Comparison of ENCODE assay signal across 24 mouse cellular contexts in genomic region chr4:63582580-63582979, GRCm38 (mm10). TPM values are rescaled to one million over a fixed set of nuclear protein-coding genes. Genes with fewer than 3 reads are reported as not detected.
DNase-seq lines count a peak whose midpoint lies in the region; ATAC-seq lines count a peak whose summit lies in the region.
"Had no signal": no experiment of that assay in that cellular context is flagged by ENCODE, and none has a peak within 500 bp of the region (broad histone marks: within the 10 kb centered on the region; RNA-seq: fewer than 3 reads in every experiment).

No protein-coding gene starts in this region.

- peak; percentile 36 for DNase-seq in midbrain, embryonic 10.5 days (ENCODE audit: low spot score)
- DNase-seq in midbrain, embryonic 14.5 days = no peak
- peak; percentile 48 for DNase-seq in embryo, embryonic 9.5 days (ENCODE audit: extremely low spot score)
- peak; percentile 93 for DNase-seq in forelimb bud, embryonic 11.5 days (ENCODE audit: low read depth, low spot score)
- DNase-seq in mesoderm, embryonic 11.5 days (ENCODE audit: low read depth, low spot score) = peak; percentile 88
- no peak for DNase-seq in thymus, postnatal 14 days
- no peak for DNase-seq in adipocyte (ENCODE audit: low spot score)
- DNase-seq: adrenal gland, adult 2 months; cerebellum, postnatal 10 days; kidney, adult 9 months; kidney, postnatal 4 days; lung, adult 2 months; thymus, postnatal 36 days had no signal

- H3K4me2 ChIP-seq in midbrain, embryonic 14.5 days (ENCODE audit: low read length) = no peak overlapping the region
- H3K4me2 ChIP-seq in kidney, embryonic 16.5 days (replicated peaks; ENCODE audit: low read depth, low read length) = no peak overlapping the region
- H3K4me2 ChIP-seq: forebrain, embryonic 15.5 days; hindbrain, embryonic 12.5 days; intestine, embryonic 15.5 days; liver, embryonic 12.5 days had no signal

- peak overlapping the region; percentile 38; the same call in 1 of the 2 replicates for H3K27ac ChIP-seq in midbrain, embryonic 10.5 days (replicated peaks)
- H3K27ac ChIP-seq in midbrain, embryonic 14.5 days (replicated peaks; ENCODE audit: low read depth, low read length) = no peak overlapping the region
- no peak overlapping the region for H3K27ac ChIP-seq in kidney, embryonic 16.5 days (ENCODE audit: low read length)
- H3K27ac ChIP-seq: forebrain, embryonic 15.5 days; heart, embryonic 10.5 days; hindbrain, embryonic 12.5 days; intestine, embryonic 15.5 days; liver, embryonic 12.5 days had no signal

- no peak overlapping the region for H3K4me3 ChIP-seq in midbrain, embryonic 10.5 days
- no peak overlapping the region for H3K4me3 ChIP-seq in midbrain, embryonic 14.5 days (replicated peaks; ENCODE audit: low read depth, low read length)
- H3K4me3 ChIP-seq in kidney, embryonic 16.5 days (ENCODE audit: low read length) = no peak overlapping the region
- H3K4me3 ChIP-seq: forebrain, embryonic 15.5 days; heart, embryonic 10.5 days; hindbrain, embryonic 12.5 days; intestine, embryonic 15.5 days; liver, embryonic 12.5 days; megakaryocyte, embryonic 14.5 days had no signal

- peaks cover 6% of the 10 kb centered on the region for H3K9me3 ChIP-seq in midbrain, embryonic 10.5 days (replicated peaks)
- H3K9me3 ChIP-seq in midbrain, embryonic 14.5 days (ENCODE audit: control insufficient read depth, low read length) = no peaks in the 10 kb centered on the region
- H3K9me3 ChIP-seq in kidney, embryonic 16.5 days (ENCODE audit: low read length) = peaks cover 3% of the 10 kb centered on the region; the same call in 1 of the 2 replicates
- H3K9me3 ChIP-seq: forebrain, embryonic 15.5 days; intestine, embryonic 15.5 days had no signal

- H3K9ac ChIP-seq in midbrain, embryonic 14.5 days (replicated peaks; ENCODE audit: low read length) = no peak overlapping the region
- no peak overlapping the region for H3K9ac ChIP-seq in kidney, embryonic 16.5 days (replicated peaks; ENCODE audit: low read length)
- H3K9ac ChIP-seq: forebrain, embryonic 15.5 days; hindbrain, embryonic 12.5 days; intestine, embryonic 15.5 days; liver, embryonic 12.5 days had no signal

- peaks cover 17% of the 10 kb centered on the region for H3K4me1 ChIP-seq in midbrain, embryonic 10.5 days
- H3K4me1 ChIP-seq in midbrain, embryonic 14.5 days (ENCODE audit: control insufficient read depth, insufficient read depth, low read length) = 0 out of 2 replicates have a peak, but pooled peaks cover 3% of the 10 kb centered on the region
- peaks cover 3% of the 10 kb centered on the region; the same call in 1 of the 2 replicates for H3K4me1 ChIP-seq in kidney, embryonic 16.5 days (ENCODE audit: insufficient read depth, low read length)
- H3K4me1 ChIP-seq: liver, embryonic 12.5 days; megakaryocyte, embryonic 14.5 days had no signal

- H3K27me3 ChIP-seq in midbrain, embryonic 10.5 days (ENCODE audit: low read depth, poor library complexity, severe bottlenecking) = no peaks in the 10 kb centered on the region
- H3K27me3 ChIP-seq in midbrain, embryonic 14.5 days (ENCODE audit: control insufficient read depth, insufficient read depth, low read length) = no peaks in the 10 kb centered on the region
- no peaks in the 10 kb centered on the region for H3K27me3 ChIP-seq in kidney, embryonic 16.5 days (ENCODE audit: insufficient read depth, low read length)
- H3K27me3 ChIP-seq: forebrain, embryonic 15.5 days; hindbrain, embryonic 12.5 days; intestine, embryonic 15.5 days; liver, embryonic 12.5 days; megakaryocyte, embryonic 14.5 days had no signal

- ATAC-seq in midbrain, embryonic 14.5 days (ENCODE audit: low FRiP score, low TSS enrichment) = no peak
- no peak for ATAC-seq in kidney, embryonic 16.5 days (ENCODE audit: low FRiP score, low TSS enrichment)
- ATAC-seq: forebrain, embryonic 15.5 days; intestine, embryonic 15.5 days; liver, embryonic 12.5 days had no signal

- 64% methylated on average over 5 of the region's 5 CpGs for WGBS in midbrain, embryonic 10.5 days
- 67% methylated on average over 5 of the region's 5 CpGs for WGBS in midbrain, embryonic 14.5 days
- 76% methylated on average over 5 of the region's 5 CpGs for WGBS in kidney, embryonic 16.5 days

- H3K36me3 ChIP-seq in midbrain, embryonic 10.5 days = peaks cover 20% of the 10 kb centered on the region
- H3K36me3 ChIP-seq in midbrain, embryonic 14.5 days (ENCODE audit: control insufficient read depth, insufficient read depth, low read length) = no peaks in the 10 kb centered on the region
- 0 out of 2 replicates have a peak, but pooled peaks cover 3% of the 10 kb centered on the region for H3K36me3 ChIP-seq in kidney, embryonic 16.5 days (ENCODE audit: insufficient read depth, low read length)
- H3K36me3 ChIP-seq: forebrain, embryonic 15.5 days; hindbrain, embryonic 12.5 days had no signal

RNA-seq across cellular contexts. Expression of gene Gm11213, which starts 22.5 kb away (rescaled TPM):
- not detected in 2 replicates for polyA plus RNA-seq in midbrain, embryonic 10.5 days (2016; fragmentation: Nextera tagmentation; extraction: Ambion mirVana)
- not detected in 2 replicates for polyA plus RNA-seq in midbrain, embryonic 14.5 days (2014; fragmentation: Nextera tagmentation; extraction: Ambion mirVana)
- not detected in 2 replicates for polyA plus RNA-seq in kidney, embryonic 16.5 days (2015; fragmentation: Nextera tagmentation; extraction: Ambion mirVana)
- polyA plus RNA-seq: adrenal gland, adult 2 months; C2C12; forebrain, embryonic 15.5 days; gonadal fat pad, adult 2 months; heart, embryonic 10.5 days; heart, postnatal 0 days; hindbrain, embryonic 12.5 days; intestine, embryonic 15.5 days; liver, embryonic 12.5 days; lung, adult 2 months; midbrain, postnatal 0 days had no signal

RNA-seq across cellular contexts. Expression of gene Tmem268, which starts 24.0 kb away (rescaled TPM):
- polyA plus RNA-seq in midbrain, embryonic 10.5 days (2016; fragmentation: Nextera tagmentation; extraction: Ambion mirVana) = 9.7 and 10.0 TPM in 2 replicates
- 3.7 and 4.0 TPM in 2 replicates for polyA plus RNA-seq in midbrain, embryonic 14.5 days (2014; fragmentation: Nextera tagmentation; extraction: Ambion mirVana)
- 6.6 TPM in 2 replicates for polyA plus RNA-seq in kidney, embryonic 16.5 days (2015; fragmentation: Nextera tagmentation; extraction: Ambion mirVana)

RNA-seq across cellular contexts. Expression of gene Atp6v1g1, which starts 38.0 kb away (rescaled TPM):
- 290 and 319 TPM in 2 replicates for polyA plus RNA-seq in midbrain, embryonic 10.5 days (2016; fragmentation: Nextera tagmentation; extraction: Ambion mirVana)
- 451 and 485 TPM in 2 replicates for polyA plus RNA-seq in midbrain, embryonic 14.5 days (2014; fragmentation: Nextera tagmentation; extraction: Ambion mirVana)
- 305 and 320 TPM in 2 replicates for polyA plus RNA-seq in kidney, embryonic 16.5 days (2015; fragmentation: Nextera tagmentation; extraction: Ambion mirVana)

RNA-seq across cellular contexts. Expression of gene Tex48, which starts 39.6 kb away (rescaled TPM):
- polyA plus RNA-seq in midbrain, embryonic 10.5 days (2016; fragmentation: Nextera tagmentation; extraction: Ambion mirVana) = not detected in 2 replicates
- polyA plus RNA-seq in midbrain, embryonic 14.5 days (2014; fragmentation: Nextera tagmentation; extraction: Ambion mirVana) = not detected in 2 replicates
- polyA plus RNA-seq in kidney, embryonic 16.5 days (2015; fragmentation: Nextera tagmentation; extraction: Ambion mirVana) = not detected in 2 replicates
- polyA plus RNA-seq: adrenal gland, adult 2 months; C2C12; forebrain, embryonic 15.5 days; heart, embryonic 10.5 days; heart, postnatal 0 days; hindbrain, embryonic 12.5 days; intestine, embryonic 15.5 days; liver, embryonic 12.5 days; lung, adult 2 months; midbrain, postnatal 0 days had no signal

Comparison
In these comparisons a context has a peak if more than half of its experiments do, and no peak if none do; other contexts are left out.
1. DNase-seq: peak in midbrain, embryonic 10.5 days (single experiment), embryo, embryonic 9.5 days (single experiment), forelimb bud, embryonic 11.5 days (single experiment) and mesoderm, embryonic 11.5 days (single experiment); none in midbrain, embryonic 14.5 days (single experiment), thymus, postnatal 14 days (single experiment) and adipocyte (single experiment).